Mouse (Mus musculus) lung, postnatal 0 days (tissue): ENCODE data around the gene Smim20. TPM values are rescaled to one million over a fixed set of nuclear protein-coding genes. Genes with fewer than 3 reads are reported as not detected.
A peak's percentile ranks its signal among the peaks of the same experiment; 100 is the strongest.

Experiments
- ATAC-seq: fragments of 200-750 bp; cut with Nextera tagmentation; 2 replicates; pipeline ENCODE4 v1.8.0; 2017; ENCODE audit warnings: moderate library complexity
- DNase-seq: peaks from one replicate; pipeline ENCODE4 v3.0.0-alpha.2; 2016; ENCODE audit warnings: low spot score
- H3K27ac ChIP-seq: fragments of 300-500 bp; sonication (generic); 2 replicates; pipeline ENCODE4 v1.5.1; 2014; ENCODE audit warnings: antibody characterized with exemption, mild to moderate bottlenecking, low read length, mixed read lengths
- H3K27me3 ChIP-seq: fragments of 300-500 bp; sonication (generic); replicated peaks from 2 replicates; pipeline ENCODE4 v1.6.1; 2014; ENCODE audit warnings: low read length, mixed read lengths; ENCODE audit not compliant: insufficient read depth
- H3K36me3 ChIP-seq: fragments of 300-500 bp; sonication (generic); 2 replicates; pipeline ENCODE4 v1.6.1; 2014; ENCODE audit warnings: low read length, mixed read lengths; ENCODE audit not compliant: insufficient read depth
- H3K4me1 ChIP-seq: fragments of 300-500 bp; sonication (generic); 2 replicates; pipeline ENCODE4 v1.6.1; 2014; ENCODE audit warnings: antibody characterized with exemption, low read depth, low read length, mixed read lengths; ENCODE audit not compliant: insufficient read depth
- H3K4me2 ChIP-seq: fragments of 300-500 bp; sonication (generic); replicated peaks from 2 replicates; pipeline ENCODE4 v1.6.1; 2014; ENCODE audit warnings: low read depth, mild to moderate bottlenecking, low read length, moderate library complexity, mixed read lengths
- H3K4me3 ChIP-seq: fragments of 300-500 bp; sonication (generic); 2 replicates; pipeline ENCODE4 v1.5.1; 2014; ENCODE audit warnings: low read depth, low read length
- H3K9ac ChIP-seq: fragments of 300-500 bp; sonication (generic); replicated peaks from 2 replicates; pipeline ENCODE4 v1.6.1; 2014; ENCODE audit warnings: low read depth, mild to moderate bottlenecking
- H3K9me3 ChIP-seq: fragments of 300-500 bp; sonication (generic); 2 replicates; pipeline ENCODE4 v1.6.1; 2016; ENCODE audit warnings: low read length, mixed read lengths
- CTCF ChIP-seq: IDR thresholded peaks from 2 replicates; pipeline ENCODE4 v1.5.1; 2016; ENCODE audit warnings: antibody characterized with exemption, mild to moderate bottlenecking
- EP300 ChIP-seq: IDR thresholded peaks from 2 replicates; pipeline ENCODE4 v1.6.1; 2016; ENCODE audit warnings: antibody characterized with exemption, mild to moderate bottlenecking, control low read depth
- WGBS: fragments of 180-500 bp; shearing (Covaris S2); extraction: QIAGEN DNeasy Blood & Tissue Kit; methylation state at CpG from one replicate; pipeline ENCODE4 v1.1.7; 2014; 5-methylcytosine and 5-hydroxymethylcytosine counted together
- polyA plus RNA-seq: library from polyadenylated mRNA; unstranded; fragments of >200 nt; fragmentation: Nextera tagmentation; extraction: Ambion mirVana; gene quantifications from 2 replicates; pipeline ENCODE4 v1.2.1, GENCODE M21; 2015

The Smim20 gene
- polyA plus RNA-seq, 1 experiment from 2014 or later, result 88.2 TPM

DNA sequence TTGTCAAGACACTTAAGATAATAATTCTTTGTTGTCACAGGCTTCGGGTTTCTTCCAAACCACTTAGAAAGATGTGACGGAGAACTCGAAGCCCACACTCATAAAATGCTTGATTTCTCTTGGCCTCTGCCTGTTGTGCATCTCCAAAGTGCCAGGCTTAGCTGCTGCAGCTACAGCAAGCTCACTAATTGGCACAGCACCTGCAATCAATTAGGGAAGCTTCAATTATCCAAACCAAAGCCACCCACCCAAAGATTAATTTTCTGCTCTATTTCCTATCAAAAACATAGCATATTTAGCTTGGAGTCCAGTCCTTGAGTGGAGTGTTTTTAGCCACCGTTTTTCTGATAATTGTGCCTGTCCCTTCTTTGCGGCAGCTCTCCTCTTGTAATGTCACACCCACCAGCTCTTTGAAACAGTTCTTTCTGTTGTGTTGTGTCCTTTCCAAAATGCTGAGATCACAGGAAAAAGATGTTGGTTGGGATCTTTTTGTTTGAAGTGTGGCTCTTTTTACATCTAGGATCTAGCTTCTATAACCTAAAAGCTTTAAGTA is 9.7 kb downstream of the Smim20 start:
- no peak overlapping the region for H3K27ac ChIP-seq
- DNase-seq (no peak), ATAC-seq (no peak)
- no peak overlapping the region for H3K9ac ChIP-seq
- no peaks in the 10 kb centered on the region for H3K4me1 ChIP-seq
- no peak overlapping the region for H3K4me3 ChIP-seq
- H3K4me2 ChIP-seq, result no peak overlapping the region
- no peak for TF ChIP-seq CTCF
- TF ChIP-seq EP300, result no peak
- 0 out of 2 replicates have a peak, but pooled peaks cover 7% of the 10 kb centered on the region for H3K36me3 ChIP-seq
- H3K27me3 ChIP-seq, result no peaks in the 10 kb centered on the region
- WGBS, result 49% methylated on average over 5 of the region's 5 CpGs
- H3K9me3 ChIP-seq, result no peaks in the 10 kb centered on the region

DNA sequence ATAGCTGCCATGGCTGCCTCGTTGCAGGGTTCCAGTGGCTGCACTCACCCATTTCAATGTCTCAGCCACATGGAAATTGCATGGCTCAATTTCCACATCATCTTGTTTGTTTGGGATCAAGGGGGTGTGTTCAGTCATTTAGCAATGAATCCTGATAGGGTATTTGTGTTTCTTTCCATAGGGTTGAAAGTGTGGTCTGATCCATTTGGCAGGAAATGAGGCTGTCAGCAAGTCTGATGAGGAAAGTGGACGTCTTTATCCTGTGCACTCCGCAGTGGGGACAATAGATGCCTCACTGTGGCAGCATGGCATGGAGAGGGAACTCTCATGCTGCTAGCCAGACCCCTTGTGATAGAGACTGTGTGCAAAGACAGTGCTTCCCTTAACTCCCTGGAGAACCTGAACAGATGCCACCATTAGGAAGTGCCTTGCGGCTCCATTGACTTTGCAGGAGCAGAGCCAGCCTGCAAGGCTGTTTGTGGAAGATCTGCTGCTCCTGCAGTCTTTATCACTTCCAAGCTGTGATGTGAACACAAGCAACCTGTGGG is 10.9 kb downstream of the Smim20 start:
- no peak overlapping the region for H3K4me2 ChIP-seq
- peak; percentile 61 for DNase-seq
- H3K27ac ChIP-seq, result no peak overlapping the region
- H3K4me3 ChIP-seq, result no peak overlapping the region
- 0 out of 2 replicates have a peak, but pooled peaks cover 7% of the 10 kb centered on the region for H3K36me3 ChIP-seq
- TF ChIP-seq CTCF, result no peak
- no peak for TF ChIP-seq EP300
- H3K27me3 ChIP-seq, result no peaks in the 10 kb centered on the region
- 60% methylated on average over 4 of the region's 4 CpGs for WGBS
- H3K4me1 ChIP-seq, result no peaks in the 10 kb centered on the region
- ATAC-seq, result peak; percentile 49
- no peak overlapping the region for H3K9ac ChIP-seq
- no peaks in the 10 kb centered on the region for H3K9me3 ChIP-seq

DNA sequence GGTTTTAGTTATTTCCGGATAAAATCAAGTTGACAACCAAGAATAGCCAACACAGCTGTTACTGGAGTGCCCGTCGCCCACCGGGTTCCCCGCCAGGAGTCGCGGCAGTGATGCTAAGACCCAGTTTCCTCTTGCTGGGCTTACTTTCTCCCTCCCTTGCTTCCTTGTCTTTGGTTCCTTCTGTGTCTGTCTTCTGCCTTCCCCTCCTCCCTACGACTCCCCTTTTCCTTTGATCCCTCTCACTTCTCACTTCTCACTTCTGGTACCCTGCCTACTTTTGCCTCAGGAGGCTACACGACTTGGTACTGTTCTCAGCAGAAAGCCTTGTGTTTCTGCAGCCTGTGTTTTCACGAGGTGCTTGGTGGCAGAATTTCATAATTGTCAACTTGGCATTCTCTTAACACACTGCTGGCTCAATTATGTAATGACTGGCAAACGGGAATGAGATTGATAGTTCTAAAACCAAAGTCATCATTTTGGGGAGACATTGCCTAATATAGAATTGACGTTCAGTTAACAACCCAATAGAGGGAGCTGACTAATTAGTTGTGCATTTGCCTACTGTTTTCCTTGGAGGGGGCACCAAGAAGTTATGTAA is 12.4 kb downstream of the Smim20 start:
- 67% methylated on average over 12 of the region's 12 CpGs for WGBS
- DNase-seq, result no peak
- H3K4me3 ChIP-seq, result no peak overlapping the region
- ATAC-seq, result no peak
- no peaks in the 10 kb centered on the region for H3K4me1 ChIP-seq
- no peaks in the 10 kb centered on the region for H3K27me3 ChIP-seq
- TF ChIP-seq EP300 (no peak), CTCF (no peak)
- H3K9ac ChIP-seq, result no peak overlapping the region
- H3K27ac ChIP-seq, result no peak overlapping the region
- 0 out of 2 replicates have a peak, but pooled peaks cover 7% of the 10 kb centered on the region for H3K36me3 ChIP-seq
- no peaks in the 10 kb centered on the region for H3K9me3 ChIP-seq
- no peak overlapping the region for H3K4me2 ChIP-seq

DNA sequence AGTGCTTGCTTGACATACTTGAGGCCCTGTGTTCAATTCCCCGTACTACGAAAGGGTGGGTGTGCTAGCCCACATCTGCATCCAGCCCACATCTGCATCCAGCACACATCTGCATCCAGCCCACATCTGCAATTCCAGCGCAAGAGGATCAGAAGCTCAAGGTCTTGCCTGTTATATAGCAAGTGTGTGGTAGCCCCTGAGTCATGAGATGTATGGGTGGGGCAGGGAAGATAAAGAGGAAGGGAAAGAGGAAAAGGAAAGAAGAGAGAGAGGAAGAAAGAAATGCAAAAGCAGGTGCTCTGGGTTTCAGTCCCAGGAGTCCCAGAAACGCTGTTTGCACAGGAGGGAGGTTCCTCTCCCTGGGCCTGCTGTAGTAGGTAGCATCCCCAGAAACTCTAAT is 15.6 kb downstream of the Smim20 start:
- H3K9ac ChIP-seq, result no peak overlapping the region
- TF ChIP-seq CTCF, result no peak
- TF ChIP-seq EP300, result no peak
- no peaks in the 10 kb centered on the region for H3K9me3 ChIP-seq
- H3K36me3 ChIP-seq, result 0 out of 2 replicates have a peak, but pooled peaks cover 7% of the 10 kb centered on the region
- WGBS, result 81% methylated on average over 4 of the region's 4 CpGs
- no peak overlapping the region for H3K4me3 ChIP-seq
- ATAC-seq, result no peak
- no peaks in the 10 kb centered on the region for H3K27me3 ChIP-seq
- H3K27ac ChIP-seq, result no peak overlapping the region
- H3K4me1 ChIP-seq, result no peaks in the 10 kb centered on the region
- DNase-seq, result no peak
- no peak overlapping the region for H3K4me2 ChIP-seq

DNA sequence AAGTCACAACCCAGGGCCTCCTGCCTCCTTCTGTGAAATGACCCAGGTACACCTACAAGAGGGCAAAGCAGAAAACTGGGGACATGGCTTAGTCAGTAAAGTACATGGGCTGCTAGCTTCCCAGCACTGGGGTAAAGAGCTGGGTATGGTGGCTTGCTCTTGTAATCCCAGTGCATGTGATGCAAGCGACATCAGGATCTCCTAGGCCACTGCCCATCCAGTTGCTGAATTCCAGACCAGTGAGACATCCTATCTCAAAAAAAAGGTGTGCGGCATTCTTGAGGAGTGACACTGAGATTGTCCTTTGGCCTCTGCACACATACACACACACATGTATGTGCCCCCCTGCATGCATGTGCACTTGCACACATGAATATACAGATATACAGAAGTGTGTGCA is 19.5 kb downstream of the Smim20 start:
- DNase-seq (no peak), ATAC-seq (no peak)
- Histone ChIP-seq H3K27me3 (no peaks in the 10 kb centered on the region), H3K9ac (no peak overlapping the region), H3K4me2 (no peak overlapping the region), H3K27ac (no peak overlapping the region), H3K36me3 (no peaks in the 10 kb centered on the region), H3K4me3 (no peak overlapping the region), H3K4me1 (no peaks in the 10 kb centered on the region), H3K9me3 (no peaks in the 10 kb centered on the region)
- TF ChIP-seq CTCF, result no peak
- TF ChIP-seq EP300, result no peak
- 83% methylated on average over 2 of the region's 2 CpGs for WGBS

DNA sequence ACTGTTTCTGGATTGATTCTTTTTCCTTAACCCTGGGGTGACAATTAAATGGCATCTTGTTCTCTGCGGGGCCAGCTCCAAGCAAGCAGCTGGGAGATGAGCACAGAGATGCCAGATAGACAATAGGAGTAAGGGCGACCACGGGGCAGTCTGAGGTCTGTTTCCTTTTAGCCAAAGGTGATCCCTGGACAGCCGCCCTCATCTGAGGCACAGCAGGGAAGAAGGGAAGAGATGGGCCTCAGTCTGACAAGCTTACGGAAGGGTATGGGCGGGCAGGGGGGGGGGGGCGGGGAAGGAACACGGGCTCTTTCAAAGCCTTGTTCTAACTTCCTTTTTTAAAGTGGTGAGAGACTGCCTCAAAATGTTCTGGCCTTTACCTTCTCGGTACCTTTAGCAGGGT is 22.6 kb downstream of the Smim20 start:
- Histone ChIP-seq H3K9me3 (no peaks in the 10 kb centered on the region), H3K36me3 (no peaks in the 10 kb centered on the region), H3K27ac (no peak overlapping the region), H3K4me1 (no peaks in the 10 kb centered on the region), H3K4me2 (no peak overlapping the region), H3K9ac (no peak overlapping the region), H3K27me3 (no peaks in the 10 kb centered on the region), H3K4me3 (no peak overlapping the region)
- DNase-seq (no peak), ATAC-seq (no peak)
- no peak for TF ChIP-seq EP300
- no peak for TF ChIP-seq CTCF
- WGBS, result 33% methylated on average over 6 of the region's 9 CpGs
